Mouse (Mus musculus): ENCODE measurements around the gene Ston1. TPM values are rescaled to one million over a fixed set of nuclear protein-coding genes. Genes with fewer than 3 reads are reported as not detected.
A peak's percentile ranks its signal among the peaks of the same experiment; 100 is the strongest.

The Ston1 gene
- polyA plus RNA-seq, 1 experiment from 2014 or later = 9.1 TPM

- peaks cover 20% of the 10 kb centered on the region for H3K36me3 ChIP-seq (ENCODE audit: control insufficient read depth, insufficient read depth, low read length)
- no peak overlapping the region for H3K4me3 ChIP-seq (ENCODE audit: low read depth, low read length)
- ATAC-seq (ENCODE audit: low read depth) (no peak), DNase-seq (ENCODE audit: low spot score) (no peak)
- H3K27ac ChIP-seq (replicated peaks; ENCODE audit: low read depth, low read length) = no peak overlapping the region
- H3K9ac ChIP-seq (ENCODE audit: low read depth, low read length) = no peak overlapping the region
- no peaks in the 10 kb centered on the region for H3K9me3 ChIP-seq (ENCODE audit: control insufficient read depth, low read length)
- peaks cover 42% of the 10 kb centered on the region for H3K4me1 ChIP-seq (ENCODE audit: control insufficient read depth, insufficient read depth, low read length)
- WGBS = 83% methylated on average over 3 of the region's 3 CpGs
- H3K4me2 ChIP-seq (ENCODE audit: low read depth, low read length) = no peak overlapping the region
- no peaks in the 10 kb centered on the region for H3K27me3 ChIP-seq (replicated peaks; ENCODE audit: control insufficient read depth, insufficient read depth, low read length)
Measured at GRCm38 (mm10) chr17:88632631-88633030, 35.1 kb downstream of the Ston1 start.

GRCm38 (mm10) chr17:88636076-88636475 lies 38.6 kb downstream of the Ston1 start:
- no peaks in the 10 kb centered on the region for H3K27me3 ChIP-seq (replicated peaks; ENCODE audit: control insufficient read depth, insufficient read depth, low read length)
- DNase-seq (ENCODE audit: low spot score) (no peak), ATAC-seq (ENCODE audit: low read depth) (no peak)
- H3K9ac ChIP-seq (ENCODE audit: low read depth, low read length) = no peak overlapping the region
- H3K27ac ChIP-seq (replicated peaks; ENCODE audit: low read depth, low read length) = no peak overlapping the region
- H3K9me3 ChIP-seq (ENCODE audit: control insufficient read depth, low read length) = no peaks in the 10 kb centered on the region
- 64% methylated on average over 14 of the region's 14 CpGs for WGBS
- peaks cover 31% of the 10 kb centered on the region for H3K36me3 ChIP-seq (ENCODE audit: control insufficient read depth, insufficient read depth, low read length)
- H3K4me2 ChIP-seq (ENCODE audit: low read depth, low read length) = no peak overlapping the region
- H3K4me3 ChIP-seq (ENCODE audit: low read depth, low read length) = no peak overlapping the region
- H3K4me1 ChIP-seq (ENCODE audit: control insufficient read depth, insufficient read depth, low read length) = peaks cover 11% of the 10 kb centered on the region; the same call in 1 of the 2 replicates

GRCm38 (mm10) chr17:88636587-88636986 lies 39.1 kb downstream of the Ston1 start:
- H3K27me3 ChIP-seq (replicated peaks; ENCODE audit: control insufficient read depth, insufficient read depth, low read length) = no peaks in the 10 kb centered on the region
- no peak overlapping the region for H3K9ac ChIP-seq (ENCODE audit: low read depth, low read length)
- no peaks in the 10 kb centered on the region for H3K9me3 ChIP-seq (ENCODE audit: control insufficient read depth, low read length)
- no peak overlapping the region for H3K4me3 ChIP-seq (ENCODE audit: low read depth, low read length)
- H3K27ac ChIP-seq (replicated peaks; ENCODE audit: low read depth, low read length) = no peak overlapping the region
- no peak overlapping the region for H3K4me2 ChIP-seq (ENCODE audit: low read depth, low read length)
- DNase-seq (ENCODE audit: low spot score) = peak; percentile 53
- H3K36me3 ChIP-seq (ENCODE audit: control insufficient read depth, insufficient read depth, low read length) = peaks cover 31% of the 10 kb centered on the region
- peaks cover 6% of the 10 kb centered on the region; the same call in 1 of the 2 replicates for H3K4me1 ChIP-seq (ENCODE audit: control insufficient read depth, insufficient read depth, low read length)
- WGBS = 30% methylated on average over 12 of the region's 12 CpGs
- 0 out of 2 replicates have a peak, but pooled peaks have one; percentile 23 for ATAC-seq (ENCODE audit: low read depth)

- Histone ChIP-seq H3K4me2 (ENCODE audit: low read depth, low read length) (no peak overlapping the region), H3K9ac (ENCODE audit: low read depth, low read length) (no peak overlapping the region), H3K27ac (replicated peaks; ENCODE audit: low read depth, low read length) (no peak overlapping the region), H3K4me1 (ENCODE audit: control insufficient read depth, insufficient read depth, low read length) (no peaks in the 10 kb centered on the region), H3K36me3 (ENCODE audit: control insufficient read depth, insufficient read depth, low read length) (peaks cover 31% of the 10 kb centered on the region), H3K9me3 (ENCODE audit: control insufficient read depth, low read length) (no peaks in the 10 kb centered on the region), H3K4me3 (ENCODE audit: low read depth, low read length) (no peak overlapping the region), H3K27me3 (replicated peaks; ENCODE audit: control insufficient read depth, insufficient read depth, low read length) (no peaks in the 10 kb centered on the region)
- ATAC-seq (ENCODE audit: low read depth) (0 out of 2 replicates have a peak, but pooled peaks have one; percentile 33), DNase-seq (ENCODE audit: low spot score) (peak; percentile 86)
- 25% methylated on average over 6 of the region's 6 CpGs for WGBS
Measured at GRCm38 (mm10) chr17:88641012-88641411, 43.5 kb downstream of the Ston1 start.

GRCm38 (mm10) chr17:88641836-88642235 lies 44.4 kb downstream of the Ston1 start:
- Histone ChIP-seq H3K4me2 (ENCODE audit: low read depth, low read length) (no peak overlapping the region), H3K27ac (replicated peaks; ENCODE audit: low read depth, low read length) (no peak overlapping the region), H3K4me3 (ENCODE audit: low read depth, low read length) (no peak overlapping the region), H3K4me1 (ENCODE audit: control insufficient read depth, insufficient read depth, low read length) (no peaks in the 10 kb centered on the region), H3K27me3 (replicated peaks; ENCODE audit: control insufficient read depth, insufficient read depth, low read length) (no peaks in the 10 kb centered on the region), H3K9me3 (ENCODE audit: control insufficient read depth, low read length) (no peaks in the 10 kb centered on the region), H3K36me3 (ENCODE audit: control insufficient read depth, insufficient read depth, low read length) (peaks cover 32% of the 10 kb centered on the region), H3K9ac (ENCODE audit: low read depth, low read length) (no peak overlapping the region)
- DNase-seq (ENCODE audit: low spot score) (no peak), ATAC-seq (ENCODE audit: low read depth) (no peak)
- WGBS = 88% methylated on average over 8 of the region's 8 CpGs

GRCm38 (mm10) chr17:88644876-88645275 lies 47.4 kb downstream of the Ston1 start:
- no peak overlapping the region for H3K9ac ChIP-seq (ENCODE audit: low read depth, low read length)
- no peaks in the 10 kb centered on the region for H3K9me3 ChIP-seq (ENCODE audit: control insufficient read depth, low read length)
- H3K27me3 ChIP-seq (replicated peaks; ENCODE audit: control insufficient read depth, insufficient read depth, low read length) = no peaks in the 10 kb centered on the region
- 84% methylated on average over 7 of the region's 7 CpGs for WGBS
- H3K4me3 ChIP-seq (ENCODE audit: low read depth, low read length) = no peak overlapping the region
- DNase-seq (ENCODE audit: low spot score) (no peak), ATAC-seq (ENCODE audit: low read depth) (no peak)
- H3K36me3 ChIP-seq (ENCODE audit: control insufficient read depth, insufficient read depth, low read length) = peaks cover 42% of the 10 kb centered on the region
- H3K27ac ChIP-seq (replicated peaks; ENCODE audit: low read depth, low read length) = no peak overlapping the region
- H3K4me1 ChIP-seq (ENCODE audit: control insufficient read depth, insufficient read depth, low read length) = no peaks in the 10 kb centered on the region
- no peak overlapping the region for H3K4me2 ChIP-seq (ENCODE audit: low read depth, low read length)

- ATAC-seq (ENCODE audit: low read depth) (no peak), DNase-seq (ENCODE audit: low spot score) (no peak)
- 93% methylated on average over 11 of the region's 11 CpGs for WGBS
- no peaks in the 10 kb centered on the region for H3K4me1 ChIP-seq (ENCODE audit: control insufficient read depth, insufficient read depth, low read length)
- no peak overlapping the region for H3K9ac ChIP-seq (ENCODE audit: low read depth, low read length)
- no peaks in the 10 kb centered on the region for H3K27me3 ChIP-seq (replicated peaks; ENCODE audit: control insufficient read depth, insufficient read depth, low read length)
- H3K9me3 ChIP-seq (ENCODE audit: control insufficient read depth, low read length) = no peaks in the 10 kb centered on the region
- no peak overlapping the region for H3K4me2 ChIP-seq (ENCODE audit: low read depth, low read length)
- no peak overlapping the region for H3K27ac ChIP-seq (replicated peaks; ENCODE audit: low read depth, low read length)
- H3K4me3 ChIP-seq (ENCODE audit: low read depth, low read length) = no peak overlapping the region
- peaks cover 38% of the 10 kb centered on the region for H3K36me3 ChIP-seq (ENCODE audit: control insufficient read depth, insufficient read depth, low read length)
Measured at GRCm38 (mm10) chr17:88645299-88645698, 47.8 kb downstream of the Ston1 start.

- DNase-seq (ENCODE audit: low spot score) = no peak
- no peaks in the 10 kb centered on the region for H3K9me3 ChIP-seq (ENCODE audit: control insufficient read depth, low read length)
- no peak for ATAC-seq (ENCODE audit: low read depth)
- 98% methylated on average over 3 of the region's 3 CpGs for WGBS
- no peak overlapping the region for H3K4me2 ChIP-seq (ENCODE audit: low read depth, low read length)
- H3K27me3 ChIP-seq (replicated peaks; ENCODE audit: control insufficient read depth, insufficient read depth, low read length) = no peaks in the 10 kb centered on the region
- no peaks in the 10 kb centered on the region for H3K4me1 ChIP-seq (ENCODE audit: control insufficient read depth, insufficient read depth, low read length)
- no peak overlapping the region for H3K9ac ChIP-seq (ENCODE audit: low read depth, low read length)
- peaks cover 34% of the 10 kb centered on the region for H3K36me3 ChIP-seq (ENCODE audit: control insufficient read depth, insufficient read depth, low read length)
- no peak overlapping the region for H3K4me3 ChIP-seq (ENCODE audit: low read depth, low read length)
- no peak overlapping the region for H3K27ac ChIP-seq (replicated peaks; ENCODE audit: low read depth, low read length)
Measured at GRCm38 (mm10) chr17:88647149-88647548, 49.7 kb downstream of the Ston1 start.

- H3K9ac ChIP-seq (ENCODE audit: low read depth, low read length) = no peak overlapping the region
- H3K36me3 ChIP-seq (ENCODE audit: control insufficient read depth, insufficient read depth, low read length) = peaks cover 14% of the 10 kb centered on the region
- H3K27me3 ChIP-seq (replicated peaks; ENCODE audit: control insufficient read depth, insufficient read depth, low read length) = no peaks in the 10 kb centered on the region; the same call in 1 of the 2 replicates
- peak; percentile 58 for DNase-seq (ENCODE audit: low spot score)
- H3K4me2 ChIP-seq (ENCODE audit: low read depth, low read length) = no peak overlapping the region
- H3K27ac ChIP-seq (replicated peaks; ENCODE audit: low read depth, low read length) = no peak overlapping the region
- 0 out of 2 replicates have a peak, but pooled peaks cover 3% of the 10 kb centered on the region for H3K4me1 ChIP-seq (ENCODE audit: control insufficient read depth, insufficient read depth, low read length)
- no peak for ATAC-seq (ENCODE audit: low read depth)
- H3K4me3 ChIP-seq (ENCODE audit: low read depth, low read length) = no peak overlapping the region
- 6% methylated on average over 9 of the region's 9 CpGs for WGBS
- no peaks in the 10 kb centered on the region for H3K9me3 ChIP-seq (ENCODE audit: control insufficient read depth, low read length)
Measured at GRCm38 (mm10) chr17:88652010-88652409, 54.5 kb downstream of the Ston1 start.

Measured in embryonic facial prominence, embryonic 14.5 days (tissue).